Mouse (Mus musculus) heart, embryonic 16.5 days (tissue): Measurements from ENCODE around the gene Zfp831. TPM values are rescaled to one million over a fixed set of nuclear protein-coding genes. Genes with fewer than 3 reads are reported as not detected.

Source experiments
- ATAC-seq: fragments of 200-750 bp; cut with Nextera tagmentation; replicated peaks from 2 replicates; pipeline ENCODE4 v1.8.0; 2017; ENCODE audit warnings: moderate number of reproducible peaks; ENCODE audit not compliant: insufficient read depth, low FRiP score; ENCODE audit errors: extremely low read depth
- H3K27ac ChIP-seq: fragments of 300-500 bp; sonication (generic); 2 replicates; pipeline ENCODE4 v1.5.1; 2014; ENCODE audit warnings: mild to moderate bottlenecking, low read length, control low read depth, moderate library complexity
- H3K27me3 ChIP-seq: fragments of 300-500 bp; sonication (generic); 2 replicates; pipeline ENCODE4 v1.6.1; 2014; ENCODE audit warnings: low read length, mixed read lengths; ENCODE audit not compliant: control insufficient read depth, insufficient read depth
- H3K36me3 ChIP-seq: fragments of 300-500 bp; sonication (generic); 2 replicates; pipeline ENCODE4 v1.6.1; 2014; ENCODE audit not compliant: control insufficient read depth, insufficient read depth
- H3K4me1 ChIP-seq: fragments of 300-500 bp; sonication (generic); 2 replicates; pipeline ENCODE4 v1.6.1; 2014; ENCODE audit warnings: low read length, mixed read lengths; ENCODE audit not compliant: control insufficient read depth, insufficient read depth
- H3K4me2 ChIP-seq: fragments of 300-500 bp; sonication (generic); 2 replicates; pipeline ENCODE4 v1.6.1; 2014; ENCODE audit warnings: low read depth, mild to moderate bottlenecking, control low read depth, low read length
- H3K4me3 ChIP-seq: fragments of 300-500 bp; sonication (generic); 2 replicates; pipeline ENCODE4 v1.5.1; 2014; ENCODE audit warnings: mild to moderate bottlenecking, control low read depth, low read length
- H3K9ac ChIP-seq: fragments of 300-500 bp; sonication (generic); 2 replicates; pipeline ENCODE4 v1.6.1; 2014; ENCODE audit warnings: low read length, control low read depth
- H3K9me3 ChIP-seq: fragments of 300-500 bp; sonication (generic); replicated peaks from 2 replicates; pipeline ENCODE4 v1.6.1; 2016; ENCODE audit warnings: low read length; ENCODE audit not compliant: control insufficient read depth
- WGBS: fragments of 180-500 bp; shearing (Covaris S2); extraction: QIAGEN DNeasy Blood & Tissue Kit; methylation state at CpG from one replicate; pipeline ENCODE4 v1.1.7; 2014; 5-methylcytosine and 5-hydroxymethylcytosine counted together
- polyA plus RNA-seq: library from polyadenylated mRNA; unstranded; fragments of >200 nt; fragmentation: Nextera tagmentation; extraction: Ambion mirVana; gene quantifications from 2 replicates; pipeline ENCODE4 v1.2.1, GENCODE M21; 2015

The Zfp831 gene
- polyA plus RNA-seq, 1 experiment from 2014 or later = 0.04 TPM

GRCm38 (mm10) chr2:174735270-174735669 lies 91.9 kb downstream of the Zfp831 start:
- H3K27me3 ChIP-seq = no peaks in the 10 kb centered on the region
- no peaks in the 10 kb centered on the region for H3K4me1 ChIP-seq
- WGBS = 90% methylated on average over 1 of the region's 1 CpGs
- H3K9ac ChIP-seq = no peak overlapping the region
- no peaks in the 10 kb centered on the region for H3K36me3 ChIP-seq
- no peak overlapping the region for H3K27ac ChIP-seq
- H3K4me2 ChIP-seq = no peak overlapping the region
- H3K9me3 ChIP-seq = no peaks in the 10 kb centered on the region
- ATAC-seq = no peak
- H3K4me3 ChIP-seq = no peak overlapping the region

GRCm38 (mm10) chr2:174747182-174747581 lies 103.8 kb downstream of the Zfp831 start:
- ATAC-seq = no peak

GRCm38 (mm10) chr2:174748381-174748780 lies 105.0 kb downstream of the Zfp831 start:
- WGBS = 60% methylated on average over 8 of the region's 8 CpGs
- peak overlapping the region; percentile 31 for H3K4me2 ChIP-seq

More at GRCm38 (mm10) chr2:174747182-174747581, 103.8 kb downstream of the Zfp831 start:
- no peak overlapping the region for H3K4me3 ChIP-seq
- no peaks in the 10 kb centered on the region for H3K9me3 ChIP-seq
- 72% methylated on average over 1 of the region's 1 CpGs for WGBS
- H3K4me1 ChIP-seq = no peaks in the 10 kb centered on the region
- no peak overlapping the region for H3K4me2 ChIP-seq
- no peaks in the 10 kb centered on the region for H3K36me3 ChIP-seq
- H3K9ac ChIP-seq = no peak overlapping the region
- H3K27me3 ChIP-seq = no peaks in the 10 kb centered on the region
- no peak overlapping the region for H3K27ac ChIP-seq

GRCm38 (mm10) chr2:174753197-174753596 lies 109.9 kb downstream of the Zfp831 start:
- no peak overlapping the region for H3K4me2 ChIP-seq
- H3K27ac ChIP-seq = no peak overlapping the region
- no peaks in the 10 kb centered on the region for H3K9me3 ChIP-seq
- no peak for ATAC-seq
- no peak overlapping the region for H3K9ac ChIP-seq
- H3K4me1 ChIP-seq = no peaks in the 10 kb centered on the region
- no peaks in the 10 kb centered on the region for H3K36me3 ChIP-seq
- H3K4me3 ChIP-seq = no peak overlapping the region
- WGBS = 81% methylated on average over 1 of the region's 1 CpGs
- no peaks in the 10 kb centered on the region for H3K27me3 ChIP-seq

More at GRCm38 (mm10) chr2:174748381-174748780, 105.0 kb downstream of the Zfp831 start:
- no peaks in the 10 kb centered on the region for H3K27me3 ChIP-seq
- no peak overlapping the region for H3K9ac ChIP-seq
- H3K27ac ChIP-seq = no peak overlapping the region
- H3K9me3 ChIP-seq = no peaks in the 10 kb centered on the region
- no peaks in the 10 kb centered on the region for H3K36me3 ChIP-seq
- H3K4me1 ChIP-seq = no peaks in the 10 kb centered on the region
- H3K4me3 ChIP-seq = no peak overlapping the region
- ATAC-seq = no peak

GRCm38 (mm10) chr2:174754231-174754630 lies 110.9 kb downstream of the Zfp831 start:
- Histone ChIP-seq H3K27ac (no peak overlapping the region), H3K9me3 (no peaks in the 10 kb centered on the region), H3K4me3 (no peak overlapping the region), H3K27me3 (peaks cover 1% of the 10 kb centered on the region; the same call in 1 of the 2 replicates), H3K9ac (no peak overlapping the region), H3K36me3 (no peaks in the 10 kb centered on the region), H3K4me1 (no peaks in the 10 kb centered on the region), H3K4me2 (no peak overlapping the region)
- no peak for ATAC-seq
- WGBS = 60% methylated on average over 1 of the region's 1 CpGs

- Histone ChIP-seq H3K4me2 (no peak overlapping the region), H3K36me3 (no peaks in the 10 kb centered on the region), H3K9me3 (no peaks in the 10 kb centered on the region), H3K27ac (no peak overlapping the region), H3K9ac (no peak overlapping the region), H3K4me1 (peaks cover 4% of the 10 kb centered on the region), H3K4me3 (no peak overlapping the region), H3K27me3 (peaks cover 29% of the 10 kb centered on the region)
- WGBS = 74% methylated on average over 4 of the region's 4 CpGs
- ATAC-seq = no peak
Observed at GRCm38 (mm10) chr2:174759189-174759588, 115.9 kb downstream of the Zfp831 start.

Other genes with a start within 250 kb of the Zfp831 start
- 78.1 and 86.2 TPM in 2 replicates for gene Nelfcd, start 227.7 kb upstream of the Zfp831 start, polyA plus RNA-seq
- gene Ctsz, start 204.5 kb upstream of the Zfp831 start, polyA plus RNA-seq = 123 and 131 TPM in 2 replicates
- 2.5 and 2.6 TPM in 2 replicates for gene Tubb1, start 192.8 kb upstream of the Zfp831 start, polyA plus RNA-seq
- gene Atp5e, start 179.4 kb upstream of the Zfp831 start, polyA plus RNA-seq = 912 and 1,057 TPM in 2 replicates
- gene Prelid3b, start 170.5 kb upstream of the Zfp831 start, polyA plus RNA-seq = 146 and 162 TPM in 2 replicates
- gene Edn3, start 117.1 kb downstream of the Zfp831 start, polyA plus RNA-seq = 0.95 and 3.9 TPM in 2 replicates